Mouse (Mus musculus): Measurements from ENCODE around the gene Wwox.

GRCm38 (mm10) chr8:115081302-115082207 lies 642.1 kb downstream of the Wwox start:
- TF ChIP-seq CTCF (IDR thresholded peaks at IDR 0.05; ENCODE audit: low read depth) (no peak), EP300 (IDR thresholded peaks at IDR 0.05; ENCODE audit: low read depth) (no peak)

All from liver, embryonic 14.5 days (tissue).